Mouse (Mus musculus) hindbrain, embryonic 12.5 days (tissue): ENCODE data around the gene Smok2a. TPM values are rescaled to one million over a fixed set of nuclear protein-coding genes. Genes with fewer than 3 reads are reported as not detected.
A peak's percentile ranks its signal among the peaks of the same experiment; 100 is the strongest.
"Not testable (repeated sequence)": the region's sequence is repeated elsewhere in the genome, so short reads cannot be mapped to it uniquely, and the experiment has no call there.

Experiments
- ATAC-seq: fragments of 200-750 bp; cut with Nextera tagmentation; 2 replicates; pipeline ENCODE4 v1.8.0; 2017; ENCODE audit warnings: moderate TSS enrichment; ENCODE audit not compliant: low FRiP score
- H3K27ac ChIP-seq: fragments of 300-500 bp; sonication (generic); 2 replicates; pipeline ENCODE4 v1.5.1; 2016; ENCODE audit warnings: mild to moderate bottlenecking
- H3K27me3 ChIP-seq: fragments of 300-500 bp; sonication (generic); 2 replicates; pipeline ENCODE4 v1.6.1; 2016; ENCODE audit warnings: mild to moderate bottlenecking
- H3K36me3 ChIP-seq: fragments of 300-500 bp; sonication (generic); 2 replicates; pipeline ENCODE4 v1.6.1; 2016; ENCODE audit warnings: mild to moderate bottlenecking
- H3K4me1 ChIP-seq: fragments of 300-500 bp; sonication (generic); 2 replicates; pipeline ENCODE4 v1.6.1; 2016
- H3K4me2 ChIP-seq: fragments of 300-500 bp; sonication (generic); replicated peaks from 2 replicates; pipeline ENCODE4 v1.6.1; 2016; ENCODE audit warnings: mild to moderate bottlenecking
- H3K4me3 ChIP-seq: fragments of 300-500 bp; sonication (generic); 2 replicates; pipeline ENCODE4 v1.5.1; 2016; ENCODE audit warnings: mild to moderate bottlenecking
- H3K9ac ChIP-seq: fragments of 300-500 bp; sonication (generic); 2 replicates; pipeline ENCODE4 v1.6.1; 2016; ENCODE audit warnings: mild to moderate bottlenecking, moderate library complexity
- H3K9me3 ChIP-seq: fragments of 300-500 bp; sonication (generic); replicated peaks from 2 replicates; pipeline ENCODE4 v1.6.1; 2016; ENCODE audit warnings: mild to moderate bottlenecking
- WGBS: fragments of 180-500 bp; shearing (Covaris S2); methylation state at CpG from one replicate; pipeline ENCODE4 v1.1.7; 2016; 5-methylcytosine and 5-hydroxymethylcytosine counted together
- polyA plus RNA-seq: library from polyadenylated mRNA; unstranded; fragments of >200 nt; fragmentation: Nextera tagmentation; extraction: Ambion mirVana; gene quantifications from 2 replicates; pipeline ENCODE4 v1.2.1, GENCODE M21; 2016

Smok2a gene
- polyA plus RNA-seq, 1 experiment from 2014 or later, result not detected

DNA sequence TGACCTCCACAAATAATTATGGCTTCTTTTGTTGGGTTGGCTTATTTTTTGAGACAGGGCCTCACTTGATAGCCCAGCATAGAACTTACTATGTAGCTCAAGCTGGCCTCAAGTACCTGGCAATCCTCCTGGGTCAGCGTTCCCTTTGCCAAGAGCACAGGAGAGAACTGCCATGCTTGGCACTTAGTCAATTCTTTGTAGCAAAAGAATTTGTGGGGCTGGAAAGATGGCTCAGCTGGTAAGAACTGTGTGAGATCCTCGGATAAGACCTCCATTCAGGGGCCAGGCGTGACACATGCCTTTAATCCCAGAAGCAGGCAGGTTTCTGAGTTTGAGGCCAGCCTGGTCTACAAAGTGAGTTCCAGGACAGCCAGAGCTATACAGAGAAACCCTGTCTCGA lies 24.5 kb upstream of the Smok2a start:
- WGBS, result 69% methylated on average over 4 of the region's 4 CpGs
- H3K4me2 ChIP-seq, H3K27ac ChIP-seq, H3K27me3 ChIP-seq, H3K9ac ChIP-seq, H3K4me1 ChIP-seq, H3K36me3 ChIP-seq, ATAC-seq, H3K4me3 ChIP-seq: not testable (repeated sequence)
- peaks cover 64% of the 10 kb centered on the region for H3K9me3 ChIP-seq

DNA sequence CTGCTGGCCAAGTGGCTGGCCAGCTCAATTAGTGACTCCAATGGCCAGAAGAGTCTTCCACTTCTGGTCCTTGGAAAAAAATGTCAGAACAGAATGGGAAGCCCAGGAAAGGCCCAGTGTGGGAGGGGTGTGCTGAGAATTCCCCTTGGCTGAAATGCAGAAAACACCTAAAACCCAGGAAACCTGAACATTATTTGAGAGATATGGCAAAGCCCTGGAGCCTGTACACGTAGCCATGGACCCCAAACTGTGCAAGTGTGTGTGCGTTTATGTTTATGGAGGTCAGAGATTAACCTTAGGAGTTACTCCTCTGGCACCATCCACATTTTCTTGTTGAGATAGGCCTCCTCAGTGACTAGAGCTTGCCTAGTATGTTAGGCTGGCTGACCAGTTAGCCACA lies 22.2 kb upstream of the Smok2a start:
- WGBS, result 74% methylated on average over 2 of the region's 2 CpGs

DNA sequence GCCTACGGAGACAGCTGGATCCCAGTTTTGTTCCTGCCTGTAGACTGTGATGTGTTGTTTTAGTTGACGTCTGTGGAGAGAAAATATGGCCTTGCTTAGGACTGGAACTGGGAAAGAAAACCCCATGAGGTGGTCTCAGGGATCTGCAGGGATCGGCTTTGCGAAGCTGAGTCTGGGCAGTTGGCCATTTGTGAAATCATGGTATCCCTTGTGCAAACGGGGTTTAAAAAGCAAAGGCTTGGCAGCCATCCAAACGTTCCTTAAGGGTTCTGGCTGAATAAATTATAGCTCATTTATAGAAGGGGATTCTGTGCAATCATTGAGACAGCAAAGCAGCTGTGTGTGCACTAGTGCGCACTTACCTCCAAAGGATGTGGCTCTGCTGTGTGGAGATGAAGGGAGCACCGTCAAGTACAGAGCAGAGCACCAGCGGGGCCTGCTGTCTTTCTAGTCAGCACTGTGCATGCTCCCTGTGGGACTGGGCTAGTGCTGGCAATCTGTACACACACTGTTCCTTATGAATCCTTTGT lies 21.0 kb upstream of the Smok2a start:
- H3K4me3 ChIP-seq, H3K27me3 ChIP-seq, H3K4me2 ChIP-seq, H3K36me3 ChIP-seq, H3K9ac ChIP-seq, H3K27ac ChIP-seq, H3K4me1 ChIP-seq: not testable (repeated sequence)
- peaks cover 50% of the 10 kb centered on the region for H3K9me3 ChIP-seq
- ATAC-seq, result peak; percentile 48
- 82% methylated on average over 8 of the region's 9 CpGs for WGBS

More for the DNA sequence above, 22.2 kb upstream of the Smok2a start:
- not testable (repeated sequence) for ATAC-seq, H3K9ac ChIP-seq, H3K27ac ChIP-seq, H3K4me1 ChIP-seq, H3K36me3 ChIP-seq, H3K27me3 ChIP-seq, H3K4me3 ChIP-seq, H3K4me2 ChIP-seq
- H3K9me3 ChIP-seq, result peaks cover 52% of the 10 kb centered on the region

DNA sequence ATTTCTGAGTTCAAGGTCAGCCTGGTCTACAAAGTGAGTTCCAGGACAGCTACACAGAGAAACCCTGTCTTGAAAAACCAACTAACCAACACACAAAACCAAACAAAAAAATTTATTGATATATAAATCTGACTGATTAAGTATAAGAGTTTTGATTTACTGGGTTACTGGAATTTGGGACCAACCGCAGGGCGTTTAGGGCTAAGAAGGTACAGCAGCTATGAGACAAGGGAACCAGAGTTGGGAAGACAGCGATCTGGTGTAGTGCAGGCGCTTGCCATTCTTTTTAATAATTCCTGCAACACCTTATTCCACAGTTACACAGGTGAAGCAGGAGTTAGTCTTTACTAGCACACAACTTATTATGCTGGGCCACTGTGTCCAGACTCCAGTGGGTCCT lies 19.4 kb upstream of the Smok2a start:
- not testable (repeated sequence) for H3K4me2 ChIP-seq, H3K4me1 ChIP-seq, H3K27me3 ChIP-seq, H3K27ac ChIP-seq, H3K9ac ChIP-seq, H3K36me3 ChIP-seq, ATAC-seq, H3K4me3 ChIP-seq
- 88% methylated on average over 4 of the region's 4 CpGs for WGBS
- H3K9me3 ChIP-seq, result peaks cover 43% of the 10 kb centered on the region

DNA sequence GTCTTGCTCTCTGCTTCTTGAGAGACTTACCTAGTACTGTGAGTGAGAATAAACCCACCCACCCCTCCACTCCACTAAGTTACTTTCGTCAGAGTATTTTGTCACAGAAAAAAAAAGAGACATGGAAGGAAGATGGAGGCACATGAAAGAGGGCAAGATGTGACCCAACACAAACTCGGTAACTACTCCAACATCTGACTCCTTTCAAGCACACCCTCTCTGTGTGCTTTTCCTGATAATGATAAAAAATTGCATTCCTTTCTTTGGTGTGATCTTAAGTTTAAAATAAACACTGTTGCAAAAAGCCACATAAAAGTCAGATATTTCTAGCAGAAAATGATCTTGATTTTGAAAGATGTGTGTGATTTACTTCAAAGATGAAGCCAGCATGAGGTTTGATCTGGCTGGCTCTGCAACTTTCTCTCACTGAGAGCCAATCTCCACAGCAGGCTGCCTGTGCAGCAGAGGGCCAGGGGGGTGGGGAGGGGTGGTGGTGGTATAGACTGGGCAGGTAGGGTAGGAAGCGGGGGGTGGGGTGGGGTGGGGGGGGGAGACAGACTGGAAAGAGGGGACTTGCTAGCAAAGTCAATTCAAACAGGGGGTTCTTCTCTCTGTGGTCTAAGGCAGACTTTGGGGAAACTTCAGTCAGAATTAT lies 18.4 kb upstream of the Smok2a start:
- peaks cover 48% of the 10 kb centered on the region for H3K9me3 ChIP-seq
- H3K9ac ChIP-seq, H3K27ac ChIP-seq, H3K4me1 ChIP-seq, H3K4me3 ChIP-seq, ATAC-seq, H3K36me3 ChIP-seq, H3K27me3 ChIP-seq, H3K4me2 ChIP-seq: not testable (repeated sequence)
- WGBS, result 81% methylated on average over 2 of the region's 3 CpGs

DNA sequence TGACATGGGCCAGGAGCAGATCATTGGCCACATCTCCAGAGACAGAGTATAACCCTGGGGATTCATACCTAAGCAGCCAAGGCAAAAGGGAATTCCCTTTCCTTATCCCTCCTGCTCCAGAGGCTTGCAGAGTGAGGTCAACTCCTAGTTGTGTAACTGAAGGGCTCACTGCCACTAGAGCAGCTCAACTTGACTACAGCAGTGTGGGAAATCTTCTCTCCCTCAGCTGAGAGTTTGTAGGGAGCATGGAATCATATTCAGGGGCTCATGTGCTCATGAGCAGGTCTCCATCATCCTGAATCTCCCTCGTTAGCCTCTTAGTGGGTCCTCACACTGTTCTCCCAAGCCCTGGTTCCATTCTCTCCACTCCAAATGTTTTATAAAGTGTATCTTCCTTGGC lies 15.7 kb upstream of the Smok2a start:
- H3K9me3 ChIP-seq, result peaks cover 51% of the 10 kb centered on the region
- not testable (repeated sequence) for H3K9ac ChIP-seq, H3K27me3 ChIP-seq, H3K4me1 ChIP-seq, H3K4me2 ChIP-seq, ATAC-seq, H3K27ac ChIP-seq, H3K36me3 ChIP-seq, H3K4me3 ChIP-seq
- 69% methylated on average over 1 of the region's 1 CpGs for WGBS

DNA sequence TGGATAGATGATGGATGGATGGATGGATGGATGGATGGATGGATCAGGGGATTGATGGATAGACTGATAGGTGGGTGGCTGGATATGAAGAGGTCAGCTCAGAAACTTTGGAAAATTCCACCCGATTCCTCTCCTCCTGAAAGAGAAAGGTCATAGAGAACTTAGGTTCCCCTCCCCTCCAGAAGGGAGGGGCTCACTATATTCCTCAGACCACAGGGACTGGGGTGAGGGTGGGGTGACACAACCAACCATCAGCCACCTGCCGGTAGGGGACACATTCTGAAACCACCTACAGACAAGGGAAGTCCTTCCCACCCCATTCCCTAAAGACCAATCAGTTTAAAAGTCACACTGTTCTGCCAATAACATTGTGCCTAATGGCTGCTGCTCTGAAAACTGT lies 14.5 kb upstream of the Smok2a start:
- no peaks in the 10 kb centered on the region for H3K36me3 ChIP-seq
- H3K27ac ChIP-seq, result no peak overlapping the region
- H3K4me3 ChIP-seq, result no peak overlapping the region
- H3K4me2 ChIP-seq, result no peak overlapping the region
- no peak overlapping the region for H3K9ac ChIP-seq
- peaks cover 45% of the 10 kb centered on the region for H3K9me3 ChIP-seq
- no peaks in the 10 kb centered on the region for H3K27me3 ChIP-seq
- ATAC-seq, result peak; percentile 41
- no peaks in the 10 kb centered on the region for H3K4me1 ChIP-seq
- 90% methylated on average over 2 of the region's 2 CpGs for WGBS

DNA sequence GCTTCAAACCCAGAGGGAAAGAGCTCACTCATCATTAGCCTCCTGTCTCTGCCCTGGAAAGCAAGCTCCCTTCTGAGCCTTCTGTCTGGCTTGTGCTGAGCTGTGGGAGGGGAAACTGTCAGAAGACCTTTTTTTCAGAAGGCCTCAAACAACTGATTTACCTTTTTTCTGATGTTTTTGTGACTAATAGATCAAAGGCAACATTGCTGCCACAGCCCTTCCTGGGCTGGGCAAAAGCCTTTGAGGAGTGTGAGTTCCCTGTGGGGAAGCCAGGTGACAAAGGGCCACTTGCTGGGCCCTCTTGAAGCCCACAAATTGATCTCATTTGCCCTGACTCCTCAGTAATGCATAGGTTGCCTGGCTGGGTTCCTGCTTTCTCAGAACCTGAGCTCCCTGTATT lies 12.5 kb upstream of the Smok2a start:
- H3K27ac ChIP-seq, H3K9ac ChIP-seq, H3K4me3 ChIP-seq, H3K4me2 ChIP-seq, H3K36me3 ChIP-seq, ATAC-seq, H3K27me3 ChIP-seq, H3K4me1 ChIP-seq: not testable (repeated sequence)
- peaks cover 59% of the 10 kb centered on the region for H3K9me3 ChIP-seq

DNA sequence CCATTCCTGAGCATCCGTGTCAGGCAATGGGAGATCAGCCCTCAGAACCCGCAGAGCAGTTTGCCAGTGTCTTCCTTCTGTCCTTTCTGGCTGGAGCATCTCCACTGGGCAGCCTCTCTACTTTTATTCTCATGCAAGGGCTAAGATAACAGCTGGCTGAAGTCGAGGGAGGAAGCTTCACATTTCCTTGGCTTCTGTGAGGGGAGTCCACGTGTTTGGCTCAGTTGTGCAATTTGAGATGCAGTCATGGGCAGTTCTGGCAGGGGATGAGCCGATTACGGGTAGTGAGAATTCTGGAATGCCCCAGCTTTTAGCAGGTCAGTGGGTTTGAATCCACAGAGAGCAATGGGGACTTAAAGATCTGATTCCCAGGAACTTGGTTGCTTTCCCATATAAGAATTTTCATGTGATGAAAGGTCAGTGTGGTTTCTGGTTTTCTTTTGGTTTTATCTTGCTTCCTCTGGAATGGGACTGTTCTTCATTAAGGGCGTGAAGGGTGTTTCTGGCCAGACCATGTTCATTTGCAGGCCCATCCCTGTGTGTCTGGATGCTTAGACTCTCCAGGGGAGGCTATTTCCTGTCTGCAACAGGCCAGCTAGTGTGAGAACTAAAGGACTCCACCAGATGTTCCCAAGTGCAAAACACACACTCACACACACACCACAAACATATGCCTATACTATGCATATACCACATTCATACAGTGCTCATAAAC lies 8.7 kb upstream of the Smok2a start:
- Histone ChIP-seq H3K27ac (no peak overlapping the region), H3K27me3 (no peaks in the 10 kb centered on the region), H3K4me3 (no peak overlapping the region), H3K9me3 (peaks cover 78% of the 10 kb centered on the region), H3K4me2 (no peak overlapping the region), H3K36me3 (no peaks in the 10 kb centered on the region), H3K4me1 (no peaks in the 10 kb centered on the region), H3K9ac (no peak overlapping the region)
- WGBS, result 76% methylated on average over 7 of the region's 7 CpGs
- ATAC-seq, result no peak

DNA sequence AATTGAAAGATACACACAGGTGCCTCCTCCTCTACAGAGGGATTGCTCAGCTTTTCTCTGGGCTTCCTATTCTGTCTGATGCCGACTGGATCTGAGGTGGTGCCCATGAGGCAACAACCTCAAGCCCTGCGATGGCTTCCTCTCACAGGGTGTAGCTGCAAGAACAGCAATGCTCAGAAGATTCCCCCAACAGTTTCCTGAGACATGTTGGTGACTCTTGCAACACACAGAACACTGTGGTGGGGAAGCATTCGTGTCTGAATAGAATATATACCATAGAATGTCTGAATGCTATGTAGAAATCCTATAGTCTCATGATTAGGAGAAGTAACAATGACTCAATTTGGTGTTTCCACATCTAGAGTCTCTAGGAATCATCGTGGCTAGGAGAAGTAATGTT lies 6.8 kb upstream of the Smok2a start:
- Histone ChIP-seq H3K27me3 (no peaks in the 10 kb centered on the region), H3K4me1 (no peaks in the 10 kb centered on the region), H3K36me3 (no peaks in the 10 kb centered on the region), H3K4me2 (no peak overlapping the region), H3K9me3 (peaks cover 90% of the 10 kb centered on the region), H3K9ac (no peak overlapping the region), H3K27ac (no peak overlapping the region), H3K4me3 (no peak overlapping the region)
- no peak for ATAC-seq
- 59% methylated on average over 4 of the region's 4 CpGs for WGBS

DNA sequence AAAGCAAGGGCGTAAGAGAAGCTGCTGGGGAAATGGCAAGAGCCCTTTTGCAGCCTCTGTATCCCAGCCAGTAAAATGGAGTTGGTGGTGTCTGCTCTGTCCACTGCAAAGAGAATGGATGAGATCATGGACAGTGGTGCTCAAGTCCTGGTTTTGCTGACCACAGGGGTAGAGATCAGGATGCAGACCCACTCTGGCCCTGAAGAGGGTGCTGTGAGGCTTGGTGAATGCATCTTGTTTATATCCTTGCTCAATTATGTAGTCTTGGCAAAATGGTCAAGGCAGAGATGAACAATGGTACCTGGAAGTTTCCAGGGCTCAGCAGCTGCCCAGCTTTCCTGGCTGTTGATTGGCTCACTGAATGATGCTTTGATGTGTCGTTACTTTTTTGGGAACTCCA lies 5.4 kb upstream of the Smok2a start:
- no peaks in the 10 kb centered on the region for H3K27me3 ChIP-seq
- no peak overlapping the region for H3K27ac ChIP-seq
- H3K4me3 ChIP-seq, result no peak overlapping the region
- no peak overlapping the region for H3K4me2 ChIP-seq
- no peak overlapping the region for H3K9ac ChIP-seq
- H3K36me3 ChIP-seq, result no peaks in the 10 kb centered on the region
- no peak for ATAC-seq
- 86% methylated on average over 2 of the region's 2 CpGs for WGBS
- peaks cover 95% of the 10 kb centered on the region for H3K9me3 ChIP-seq
- no peaks in the 10 kb centered on the region for H3K4me1 ChIP-seq

DNA sequence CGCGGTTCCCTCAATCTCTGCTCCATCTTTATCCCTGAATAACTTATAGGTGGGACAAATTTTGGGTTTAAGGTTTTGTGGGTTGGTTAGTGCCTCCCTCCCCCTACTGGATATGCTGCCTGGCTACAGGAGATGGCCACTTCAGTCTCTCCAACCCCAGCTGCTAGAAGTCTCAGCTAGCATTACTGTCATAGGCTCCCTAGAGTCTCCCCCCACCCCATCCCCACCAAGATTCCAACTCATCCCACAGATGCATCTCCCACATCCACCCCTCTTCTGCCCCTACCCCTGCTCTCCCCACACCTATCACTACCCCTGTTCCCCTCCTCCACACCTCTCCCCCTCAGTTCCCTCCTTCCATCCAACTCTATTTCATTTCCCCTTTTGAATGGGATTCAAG lies 933 bp downstream of the Smok2a start:
- H3K4me2 ChIP-seq, ATAC-seq, H3K4me1 ChIP-seq, H3K27me3 ChIP-seq, H3K27ac ChIP-seq, H3K4me3 ChIP-seq, H3K36me3 ChIP-seq, H3K9ac ChIP-seq: not testable (repeated sequence)
- peaks cover 84% of the 10 kb centered on the region for H3K9me3 ChIP-seq
- 90% methylated on average over 2 of the region's 2 CpGs for WGBS

DNA sequence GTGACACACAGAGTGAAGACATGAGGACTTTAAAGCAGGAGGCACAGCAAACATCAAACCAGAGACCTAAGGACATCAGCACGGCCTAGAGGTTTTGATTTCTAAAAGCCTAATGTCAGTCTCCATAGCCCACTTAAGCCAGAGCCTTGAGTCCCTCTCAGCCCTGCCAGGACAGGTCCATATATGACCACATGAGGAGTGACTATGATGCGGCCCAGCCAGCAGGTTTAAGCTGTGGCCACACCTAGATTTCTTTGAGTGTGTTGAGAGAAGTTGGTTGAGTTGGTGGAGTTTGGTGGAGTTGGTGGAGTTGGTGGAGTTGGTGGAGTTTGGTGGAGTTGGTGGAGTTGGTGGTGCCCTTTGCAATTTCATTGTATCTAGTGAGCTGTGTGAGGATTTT lies 9.0 kb downstream of the Smok2a start, which contains the start of gene Smok2b:
Smok2b (plus strand) TSS at position 301 of the 400 bp plus-strand sequence.
- not testable (repeated sequence) for H3K27ac ChIP-seq, H3K4me3 ChIP-seq, H3K9ac ChIP-seq, H3K27me3 ChIP-seq, H3K4me2 ChIP-seq, H3K4me1 ChIP-seq, ATAC-seq, H3K36me3 ChIP-seq
- 82% methylated on average over 2 of the region's 2 CpGs for WGBS
- H3K9me3 ChIP-seq, result peaks cover 91% of the 10 kb centered on the region
